Mouse (Mus musculus): ENCODE measurements around the gene Spaca7.

DNA sequence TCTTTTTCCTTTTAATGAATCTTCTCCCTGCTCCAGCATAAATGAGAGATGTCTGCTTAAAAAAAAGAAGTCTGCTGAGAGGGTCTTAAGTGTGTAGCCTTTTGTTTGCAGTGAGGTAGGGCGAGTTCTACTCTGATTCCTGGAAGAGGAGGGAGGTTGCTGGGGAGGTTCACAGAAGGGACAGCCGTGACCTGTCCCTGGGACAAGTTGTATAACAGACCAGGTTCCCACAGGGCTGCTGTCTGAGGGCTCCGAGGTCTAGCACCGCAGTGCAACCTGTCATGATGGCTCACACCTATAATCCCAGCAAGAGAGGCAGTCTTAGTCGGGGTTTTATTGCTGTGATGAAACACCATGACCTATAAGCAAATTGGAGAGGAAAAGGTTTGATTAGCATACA is 24.1 kb upstream of the Spaca7 start:
- no peak for TF ChIP-seq CTCF (IDR thresholded peaks at IDR 0.05; ENCODE audit: borderline replicate concordance, insufficient read depth, low read length)
- no peak for TF ChIP-seq POLR2A (IDR thresholded peaks at IDR 0.05; ENCODE audit: low read depth, low read length)

Measured in embryonic fibroblast, embryonic 13.5 days (primary cell).